Mouse (Mus musculus) thymus, adult 2 months (tissue): ENCODE data around the gene Abi3bp.

Experiments used
- CTCF ChIP-seq: fragments of 200-500 bp; IDR thresholded peaks from 2 replicates; pipeline ENCODE4 v1.5.1; 2012; ENCODE audit warnings: mild to moderate bottlenecking, control low read depth, low read length, moderate library complexity, borderline replicate concordance; ENCODE audit not compliant: control insufficient read depth, poor library complexity, insufficient read depth; ENCODE audit errors: extremely low read depth
- POLR2A ChIP-seq: fragments of 200-500 bp; IDR thresholded peaks from 2 replicates; pipeline ENCODE4 v1.6.1; 2012; ENCODE audit warnings: mild to moderate bottlenecking, low read length, control low read depth, moderate library complexity; ENCODE audit not compliant: control insufficient read depth, poor library complexity, insufficient read depth; ENCODE audit errors: extremely low read depth

- TF ChIP-seq CTCF: no peak
- TF ChIP-seq POLR2A: no peak
These were observed 2.0 kb upstream of the Abi3bp start for GRCm38 (mm10) chr16:56475676-56476075.
